Mouse (Mus musculus): ENCODE measurements around the gene Thnsl1.
A peak's percentile ranks its signal among the peaks of the same experiment; 100 is the strongest.

Thnsl1 gene

DNA sequence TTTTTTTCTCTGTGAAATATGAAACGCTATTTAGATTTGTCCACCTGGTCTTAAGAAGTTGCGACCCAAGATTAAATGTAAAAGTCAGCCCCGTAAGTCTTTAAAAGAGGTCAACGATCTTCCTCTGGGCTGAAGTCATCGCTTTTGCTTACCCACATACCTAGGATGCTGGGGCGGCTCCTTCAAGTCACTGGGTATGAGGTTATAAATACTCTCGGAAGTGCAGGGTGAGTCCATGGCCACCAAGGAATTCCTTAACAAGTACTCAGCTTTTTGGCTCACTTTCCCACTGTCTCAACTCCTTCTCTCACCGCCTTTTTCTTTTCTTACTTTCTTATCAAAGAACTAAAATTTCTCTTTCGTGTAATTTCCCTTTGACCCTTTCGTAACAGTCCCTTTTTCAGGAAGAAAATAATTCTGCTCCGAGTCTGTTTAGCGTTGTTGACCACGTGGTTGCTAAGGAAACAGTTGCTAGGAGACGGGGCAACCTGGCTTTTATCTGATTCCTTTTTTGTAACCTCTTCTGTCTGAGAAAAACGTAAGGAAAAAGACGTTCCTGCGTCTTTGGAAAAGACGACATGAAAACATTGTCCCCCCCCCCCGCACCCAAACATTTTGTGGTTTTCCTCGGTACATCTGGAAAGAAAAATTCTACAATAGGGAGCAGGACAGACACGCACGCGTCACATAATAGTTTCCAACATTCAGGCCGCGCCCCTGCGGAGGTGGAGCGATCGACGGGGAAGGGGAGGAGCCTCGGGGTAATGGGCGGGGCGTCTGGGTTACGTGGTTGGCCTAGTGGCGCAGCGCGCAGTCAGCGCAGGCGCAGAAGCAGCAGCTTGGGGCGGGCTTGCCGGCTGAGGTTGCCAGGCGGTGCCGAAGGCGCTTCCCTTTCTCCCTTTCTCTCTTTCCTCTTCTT, at the start of gene Thnsl1, which contains the start of gene Enkur:
TSS of gene Thnsl1 (plus strand) at position 813 of the 919 bp plus-strand sequence.
TSS of gene Enkur (minus strand) at position 454 of the 919 bp plus-strand sequence.
- DNase-seq = peak; percentile 97 to 100

DNA sequence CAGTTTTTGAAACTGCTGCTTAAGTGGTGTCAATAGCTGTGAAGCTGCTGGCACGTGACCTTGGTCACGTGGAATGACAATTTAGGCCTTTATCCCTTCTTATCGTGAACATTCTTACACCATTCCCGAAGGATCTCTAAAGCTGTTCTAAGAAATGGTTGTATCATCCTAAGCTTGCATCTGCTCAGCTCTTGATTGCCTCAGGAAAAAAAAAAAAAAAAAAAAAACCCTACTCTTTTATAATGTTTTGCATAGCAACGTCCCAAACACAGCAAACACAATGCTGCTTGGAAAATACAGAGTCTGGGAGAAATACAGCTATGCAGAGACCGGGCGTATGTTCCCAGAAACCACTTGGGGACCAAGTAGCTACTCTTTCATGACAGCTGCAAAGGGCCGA, 41.2 kb upstream of the Thnsl1 start:
- no peak for DNase-seq

- DNase-seq = no peak
These were observed 37.6 kb upstream of the Thnsl1 start for GRCm38 (mm10) chr2:21167916-21168315.

GRCm38 (mm10) chr2:21172797-21173196, 32.7 kb upstream of the Thnsl1 start:
- DNase-seq = no peak

- no peak for DNase-seq
These were observed 26.4 kb upstream of the Thnsl1 start for GRCm38 (mm10) chr2:21179136-21179535.

DNA sequence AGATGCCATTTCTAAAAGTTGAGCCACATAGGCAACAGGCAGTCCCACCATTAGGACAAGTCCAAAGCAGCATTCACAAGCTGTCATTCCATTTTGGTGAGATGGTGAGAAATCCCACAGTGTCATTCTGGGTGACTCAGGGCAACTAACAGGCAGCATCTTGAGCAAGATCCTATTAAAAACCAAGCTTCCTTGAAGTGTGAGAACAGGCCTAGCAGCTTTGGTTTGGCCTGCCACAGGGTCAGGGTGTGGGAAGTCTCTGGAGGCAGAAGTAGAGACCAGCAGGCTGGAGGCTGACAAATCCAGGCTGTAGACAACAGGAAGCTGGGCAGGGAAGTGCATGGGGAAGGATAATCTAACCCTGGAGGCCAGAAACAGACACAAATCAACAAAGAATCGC, 22.7 kb upstream of the Thnsl1 start:
- DNase-seq = no peak

DNA sequence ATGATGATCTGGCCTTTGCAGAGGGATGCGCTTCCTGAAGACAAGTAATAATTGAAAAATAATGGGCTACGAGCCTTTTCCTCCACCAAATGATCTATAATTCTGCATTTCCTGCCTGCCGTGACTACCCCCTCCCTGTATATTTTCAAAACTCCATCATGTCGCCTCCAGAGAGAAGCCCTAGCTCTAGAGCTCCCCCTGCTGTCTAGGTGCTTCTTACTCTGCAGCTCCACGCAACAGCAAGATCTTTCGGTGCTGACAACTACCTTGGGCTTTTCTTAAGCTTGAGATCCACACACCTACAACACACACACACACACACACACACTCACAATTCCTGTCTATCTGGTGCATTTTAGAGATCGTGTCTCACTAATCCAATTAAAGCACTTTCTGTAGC, 17.9 kb upstream of the Thnsl1 start:
- peak; percentile 49 to 59 for DNase-seq

DNA sequence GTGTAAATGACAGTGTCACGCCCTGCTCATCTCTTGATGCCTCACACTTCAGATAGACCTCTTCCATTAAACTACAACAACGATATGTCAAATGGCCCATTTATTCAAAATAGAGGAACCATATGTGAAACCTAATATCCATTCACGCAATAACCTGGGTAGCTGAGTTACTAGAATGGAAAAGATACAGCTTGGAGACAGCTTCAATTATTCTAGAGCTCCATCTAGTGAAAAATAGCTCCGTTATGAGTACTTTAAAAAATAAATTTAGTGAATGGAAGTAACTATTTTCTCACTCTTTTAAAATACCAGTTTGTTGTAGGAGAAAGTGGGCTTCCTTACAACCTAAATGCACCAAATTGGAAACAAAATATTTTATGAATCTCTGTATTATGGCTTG, 16.9 kb upstream of the Thnsl1 start:
- no peak for DNase-seq

GRCm38 (mm10) chr2:21191232-21191631, 14.3 kb upstream of the Thnsl1 start:
- DNase-seq = no peak

GRCm38 (mm10) chr2:21195233-21195632, 10.3 kb upstream of the Thnsl1 start:
- no peak for DNase-seq

- no peak for DNase-seq
These were observed 6.5 kb upstream of the Thnsl1 start for GRCm38 (mm10) chr2:21199051-21199450.

DNA sequence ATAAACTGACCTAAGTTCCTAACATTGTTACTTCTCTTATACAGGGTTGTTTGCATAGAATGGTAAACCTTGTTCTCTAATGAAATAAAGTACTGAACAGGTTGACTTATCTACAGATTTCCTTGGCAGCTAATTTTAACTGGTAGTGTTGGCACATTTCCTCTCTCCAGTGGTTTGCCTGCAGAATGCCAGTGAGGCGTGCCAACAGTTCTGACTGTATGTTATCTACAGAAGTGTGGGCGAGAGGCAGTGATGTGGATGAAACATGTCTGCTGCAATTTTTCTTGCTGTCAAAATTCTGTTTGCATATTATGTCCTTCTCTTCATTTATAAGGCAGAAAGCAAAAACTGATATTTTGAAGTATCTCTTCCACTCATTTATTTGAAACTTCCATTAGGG, 2.8 kb upstream of the Thnsl1 start:
- DNase-seq = no peak

- DNase-seq = no peak
These were observed 271 bp downstream of the Thnsl1 start for GRCm38 (mm10) chr2:21205831-21206159.

- no peak for DNase-seq
These were observed 754 bp downstream of the Thnsl1 start for GRCm38 (mm10) chr2:21206278-21206677.

DNA sequence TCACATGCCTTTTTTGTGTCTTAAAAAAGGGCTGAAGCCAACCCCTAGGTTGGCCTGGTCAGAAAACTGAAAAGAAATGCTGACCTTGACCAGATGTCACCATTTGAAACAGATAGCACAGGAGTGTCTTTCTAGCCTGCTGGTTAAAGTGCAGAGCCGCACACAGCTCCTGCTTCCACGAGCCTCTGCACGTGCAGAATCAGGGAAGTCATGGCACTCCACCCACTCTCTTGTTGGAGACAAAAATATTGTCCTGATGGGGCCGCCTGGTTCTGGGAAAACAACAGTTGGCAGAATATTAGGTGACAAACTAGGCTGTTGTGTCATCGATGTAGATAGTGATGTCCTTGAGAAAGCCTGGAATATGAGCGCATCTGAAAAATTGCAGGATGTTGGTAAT, 5.8 kb downstream of the Thnsl1 start:
- DNase-seq = no peak

GRCm38 (mm10) chr2:21214322-21214721, 8.8 kb downstream of the Thnsl1 start:
- DNase-seq = no peak

GRCm38 (mm10) chr2:21215284-21215683, 9.8 kb downstream of the Thnsl1 start:
- no peak for DNase-seq

- peak; percentile 15 to 36 for DNase-seq
These were observed 17.2 kb downstream of the Thnsl1 start for GRCm38 (mm10) chr2:21222453-21223384.

- DNase-seq = no peak
These were observed 24.8 kb downstream of the Thnsl1 start for GRCm38 (mm10) chr2:21230276-21230675.

DNA sequence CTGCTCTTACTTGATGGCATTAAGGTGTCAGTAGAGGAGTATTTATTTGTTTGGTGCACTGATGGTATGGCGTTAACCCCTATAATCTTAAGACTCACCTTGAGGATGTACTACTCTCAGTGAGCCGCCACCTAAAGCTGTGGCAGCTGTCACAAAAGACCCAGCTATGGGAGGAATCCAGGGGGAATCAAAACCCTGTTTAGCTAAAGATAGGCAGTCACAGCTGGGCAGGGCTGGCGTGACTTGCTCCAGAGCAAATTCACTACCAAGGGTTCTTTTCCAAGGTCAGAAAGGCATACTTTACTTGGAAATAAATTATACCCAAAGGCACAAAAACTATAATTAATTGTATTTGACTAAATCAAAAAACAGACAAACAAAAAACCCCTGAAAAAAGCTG, 25.6 kb downstream of the Thnsl1 start:
- no peak for DNase-seq

DNA sequence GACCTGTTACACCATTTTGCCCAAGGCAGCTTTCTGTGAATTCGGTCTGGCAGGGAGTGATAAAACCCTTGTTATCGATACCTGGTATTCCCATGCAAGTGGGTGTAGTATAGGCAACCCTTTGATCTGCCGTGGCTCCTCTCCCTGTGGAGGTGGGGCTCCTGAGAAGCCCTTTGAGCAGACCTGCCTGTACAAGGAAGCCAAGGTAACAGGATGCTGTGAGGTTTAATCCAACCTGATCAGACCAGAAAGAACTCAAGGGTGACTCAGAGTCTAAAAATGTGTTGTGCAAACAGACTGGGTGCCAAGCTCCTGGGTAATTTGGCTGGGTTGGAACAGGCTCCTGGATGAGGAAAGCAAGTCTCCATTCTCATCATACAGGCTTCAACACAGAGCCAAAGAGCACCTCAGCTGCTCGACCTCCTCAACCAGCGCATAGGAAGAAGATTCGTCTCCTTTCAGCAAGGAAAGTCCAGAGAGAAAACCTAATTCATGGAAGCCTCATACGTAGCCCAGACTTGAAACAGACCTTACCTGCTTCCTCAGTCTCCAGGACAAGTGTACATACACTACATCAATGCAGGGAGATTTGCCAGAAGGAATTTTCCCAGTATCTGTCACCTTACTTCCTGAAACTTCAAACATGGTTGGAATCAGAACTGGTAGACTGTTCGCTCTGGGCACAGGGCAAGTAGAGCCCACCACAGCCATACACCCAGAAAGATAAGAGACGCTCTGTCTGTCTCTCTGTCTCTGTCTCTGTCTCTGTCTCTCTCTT, 29.5 kb downstream of the Thnsl1 start:
- no peak for DNase-seq

DNA sequence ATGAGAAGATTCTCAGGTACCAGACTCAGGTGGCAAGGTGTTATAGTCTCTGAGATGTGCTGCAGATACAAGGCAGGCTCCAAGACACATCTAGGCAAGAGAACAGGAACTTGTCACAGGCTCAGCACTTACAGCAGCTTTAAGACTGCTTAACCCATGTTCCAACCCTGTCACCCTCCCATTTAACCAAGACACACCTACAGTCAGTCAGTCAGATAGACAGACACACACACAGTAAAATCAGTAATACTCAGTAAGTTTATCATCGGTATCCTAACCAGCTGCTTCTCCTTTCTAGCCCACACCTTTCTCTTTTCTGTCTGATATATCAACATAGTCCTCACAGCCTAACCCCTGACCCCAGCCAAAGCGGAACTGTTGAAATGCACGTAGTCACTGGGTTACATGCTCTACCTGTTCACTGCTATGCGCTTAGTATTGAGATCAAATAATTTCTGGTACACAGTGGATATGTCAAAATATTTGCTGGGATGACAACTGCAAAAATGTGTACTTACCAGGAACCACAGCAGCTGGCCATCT, 30.4 kb downstream of the Thnsl1 start:
- DNase-seq = no peak

DNA sequence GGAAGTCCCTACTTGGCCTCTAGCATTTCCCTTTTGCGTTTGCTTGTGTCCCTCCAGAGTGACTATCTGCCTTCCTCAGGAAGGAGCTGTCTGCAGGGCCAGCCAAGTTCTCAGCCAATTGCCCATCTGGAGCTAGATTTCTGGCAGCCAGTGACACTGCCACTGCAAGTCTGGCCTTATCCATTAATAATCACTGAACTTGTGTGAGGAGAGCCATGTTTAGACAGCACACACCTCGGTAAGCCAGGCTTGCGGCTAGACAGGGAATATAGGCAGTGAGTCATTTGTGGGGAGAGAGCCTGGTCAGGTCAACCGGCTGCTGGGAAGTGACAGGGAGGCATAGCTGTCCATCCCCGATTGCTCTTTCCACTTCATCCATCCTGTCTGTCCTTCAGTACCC, 31.3 kb downstream of the Thnsl1 start:
- no peak for DNase-seq
